Mouse (Mus musculus) intestine, embryonic 15.5 days (tissue): ENCODE results near the gene Omd. TPM values are rescaled to one million over a fixed set of nuclear protein-coding genes. Genes with fewer than 3 reads are reported as not detected.

ENCODE experiments used
- ATAC-seq: fragments of 200-750 bp; cut with Nextera tagmentation; 2 replicates; pipeline ENCODE4 v1.8.0; 2017; ENCODE audit warnings: moderate TSS enrichment, moderate library complexity
- H3K27ac ChIP-seq: fragments of 300-500 bp; sonication (generic); 2 replicates; pipeline ENCODE4 v1.5.1; 2015; ENCODE audit warnings: mild to moderate bottlenecking, inconsistent platforms
- H3K27me3 ChIP-seq: fragments of 300-500 bp; sonication (generic); replicated peaks from 2 replicates; pipeline ENCODE4 v1.6.1; 2015; ENCODE audit warnings: inconsistent platforms
- H3K36me3 ChIP-seq: fragments of 300-500 bp; sonication (generic); 2 replicates; pipeline ENCODE4 v1.6.1; 2015; ENCODE audit warnings: inconsistent platforms
- H3K4me1 ChIP-seq: fragments of 300-500 bp; sonication (generic); replicated peaks from 2 replicates; pipeline ENCODE4 v1.6.1; 2015; ENCODE audit warnings: inconsistent platforms
- H3K4me2 ChIP-seq: fragments of 300-500 bp; sonication (generic); replicated peaks from 2 replicates; pipeline ENCODE4 v1.6.1; 2015; ENCODE audit warnings: mild to moderate bottlenecking, inconsistent platforms
- H3K4me3 ChIP-seq: fragments of 300-500 bp; sonication (generic); replicated peaks from 2 replicates; pipeline ENCODE4 v1.5.1; 2015; ENCODE audit warnings: inconsistent platforms
- H3K9ac ChIP-seq: fragments of 300-500 bp; sonication (generic); 2 replicates; pipeline ENCODE4 v1.6.1; 2015; ENCODE audit warnings: inconsistent platforms
- H3K9me3 ChIP-seq: fragments of 300-500 bp; sonication (generic); 2 replicates; pipeline ENCODE4 v1.6.1; 2016; ENCODE audit warnings: inconsistent platforms
- WGBS: fragments of 180-500 bp; shearing (Covaris S2); methylation state at CpG from one replicate; pipeline ENCODE4 v1.1.7; 2015; 5-methylcytosine and 5-hydroxymethylcytosine counted together
- polyA plus RNA-seq: library from polyadenylated mRNA; unstranded; fragments of >200 nt; fragmentation: Nextera tagmentation; extraction: Ambion mirVana; gene quantifications from 2 replicates; pipeline ENCODE4 v1.2.1, GENCODE M21; 2015

The Omd gene
- polyA plus RNA-seq, 1 experiment from 2014 or later = 0.68 TPM

GRCm38 (mm10) chr13:49623216-49623615 is 41.0 kb downstream of the Omd start:
- 67% methylated on average over 1 of the region's 1 CpGs for WGBS
- Histone ChIP-seq H3K4me1 (no peaks in the 10 kb centered on the region), H3K4me3 (no peak overlapping the region), H3K27me3 (no peaks in the 10 kb centered on the region), H3K9ac (no peak overlapping the region), H3K36me3 (no peaks in the 10 kb centered on the region), H3K4me2 (no peak overlapping the region), H3K27ac (no peak overlapping the region), H3K9me3 (no peaks in the 10 kb centered on the region)
- ATAC-seq = no peak

- ATAC-seq = no peak
- H3K27ac ChIP-seq = no peak overlapping the region
- H3K27me3 ChIP-seq = no peaks in the 10 kb centered on the region
These were observed 45.9 kb downstream of the Omd start for GRCm38 (mm10) chr13:49628167-49628566.

GRCm38 (mm10) chr13:49629076-49629475 is 46.8 kb downstream of the Omd start:
- Histone ChIP-seq H3K4me2 (no peak overlapping the region), H3K4me3 (no peak overlapping the region), H3K27ac (no peak overlapping the region), H3K27me3 (no peaks in the 10 kb centered on the region), H3K9me3 (no peaks in the 10 kb centered on the region), H3K9ac (no peak overlapping the region), H3K36me3 (no peaks in the 10 kb centered on the region), H3K4me1 (no peaks in the 10 kb centered on the region)
- ATAC-seq = no peak
- WGBS = 89% methylated on average over 2 of the region's 2 CpGs

More at GRCm38 (mm10) chr13:49628167-49628566, 45.9 kb downstream of the Omd start:
- Histone ChIP-seq H3K36me3 (no peaks in the 10 kb centered on the region), H3K4me1 (no peaks in the 10 kb centered on the region), H3K4me2 (no peak overlapping the region), H3K4me3 (no peak overlapping the region), H3K9me3 (no peaks in the 10 kb centered on the region), H3K9ac (no peak overlapping the region)

GRCm38 (mm10) chr13:49639965-49640364 is 57.7 kb downstream of the Omd start:
- H3K4me1 ChIP-seq = no peaks in the 10 kb centered on the region
- no peak for ATAC-seq
- no peaks in the 10 kb centered on the region for H3K9me3 ChIP-seq
- H3K27me3 ChIP-seq = no peaks in the 10 kb centered on the region
- no peak overlapping the region for H3K27ac ChIP-seq
- H3K4me2 ChIP-seq = no peak overlapping the region
- H3K9ac ChIP-seq = no peak overlapping the region
- WGBS = 93% methylated on average over 2 of the region's 2 CpGs
- no peaks in the 10 kb centered on the region for H3K36me3 ChIP-seq
- H3K4me3 ChIP-seq = no peak overlapping the region

Other genes starting within 250 kb of the Omd start
- gene Bicd2, start 240.9 kb upstream of the Omd start, polyA plus RNA-seq = 19.1 and 19.5 TPM in 2 replicates
- gene Ippk, start 161.2 kb upstream of the Omd start, polyA plus RNA-seq = 19.1 and 19.7 TPM in 2 replicates
- gene Tes3-ps, start 89.1 kb upstream of the Omd start, polyA plus RNA-seq = 0.68 and 0.77 TPM in 2 replicates
- gene Ecm2, start 77.7 kb upstream of the Omd start, polyA plus RNA-seq = 0.84 and 0.92 TPM in 2 replicates
- 21.2 and 25.5 TPM in 2 replicates for gene Aspn, start 38.0 kb upstream of the Omd start, polyA plus RNA-seq
- 56.4 and 68.3 TPM in 2 replicates for gene Ogn, start 25.6 kb downstream of the Omd start, polyA plus RNA-seq
- 21.2 and 24.7 TPM in 2 replicates for gene Cenpp, start 70.3 kb downstream of the Omd start, polyA plus RNA-seq
- gene Nol8, start 70.6 kb downstream of the Omd start, polyA plus RNA-seq = 14.4 and 17.1 TPM in 2 replicates
- gene Iars, start 99.6 kb downstream of the Omd start, polyA plus RNA-seq = 82.1 and 82.9 TPM in 2 replicates
- gene Gm30302, start 216.5 kb downstream of the Omd start, polyA plus RNA-seq = not detected in 2 replicates